Mouse (Mus musculus): ENCODE data around the gene Hoxd12.

The Hoxd12 gene

DNA sequence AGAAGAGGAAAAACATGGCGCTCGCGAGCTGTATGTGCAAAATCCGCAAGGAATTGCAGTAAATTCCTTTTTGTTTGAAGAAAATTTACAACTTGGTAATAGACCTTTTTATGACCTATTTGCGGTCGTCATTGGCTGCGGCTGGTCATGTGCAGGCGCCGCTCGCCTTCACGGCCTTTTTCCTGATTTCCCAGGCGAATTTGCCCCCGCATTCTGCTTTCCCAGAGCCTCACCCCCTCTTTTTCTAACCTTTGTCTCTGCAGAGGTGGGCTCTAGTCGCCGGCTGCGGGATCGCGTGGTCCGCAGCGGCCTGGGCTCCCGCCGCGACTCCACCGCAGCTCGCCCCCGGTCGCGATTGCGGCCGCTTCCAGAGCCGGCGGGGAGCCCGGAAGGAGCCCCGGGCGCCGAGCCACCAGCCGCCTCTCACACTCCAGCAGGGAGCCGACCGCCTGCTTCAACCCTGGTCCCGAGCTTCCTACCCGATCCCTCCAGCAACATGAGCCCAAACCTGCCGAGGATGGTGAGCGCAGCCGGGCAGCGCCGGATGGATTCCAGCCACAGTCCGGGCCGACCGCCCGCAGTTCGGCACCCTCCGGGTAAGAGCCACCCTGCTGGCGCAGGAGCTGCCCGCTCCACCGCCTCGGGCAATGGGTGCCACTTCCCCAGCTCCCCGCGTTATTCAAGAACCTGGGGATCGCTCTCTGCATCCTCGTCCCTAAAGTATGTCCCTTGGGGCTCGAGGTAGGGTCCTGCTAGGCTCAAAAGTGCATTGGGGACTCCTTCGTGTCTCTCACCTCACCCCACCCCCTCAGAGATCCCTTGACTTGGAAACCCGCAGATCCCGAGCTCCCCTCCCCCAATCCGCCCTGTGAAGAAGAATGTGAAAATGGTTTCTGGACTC is 37.2 kb downstream of the Hoxd12 start, which contains the start of the genes Hoxd3 and Hoxd4:
TSS of gene Hoxd3 (plus strand) at position 207 of the 901 bp plus-strand sequence.
TSS of gene Hoxd4 (plus strand) at position 209 of the 901 bp plus-strand sequence.
- TF ChIP-seq POU5F1 (IDR thresholded peaks at IDR 0.05; ENCODE audit: borderline replicate concordance, low read length) (0 out of 2 replicates have a peak, but pooled peaks have one; percentile 24), NANOG (IDR thresholded peaks at IDR 0.05; ENCODE audit: borderline replicate concordance, low read length) (no peak), CTCF (conservative IDR thresholded peaks at IDR 0.05; ENCODE audit: low read length) (no peak)
- H3K4me3 ChIP-seq (replicated peaks; ENCODE audit: low read length): peak within 1 kb of the TSS; percentile 72
- H3K9me3 ChIP-seq (ENCODE audit: low read length): no peaks in the 10 kb centered on the region
- no peaks in the 10 kb centered on the region for H3K36me3 ChIP-seq (ENCODE audit: insufficient read depth, low read length)
- peaks cover 34% of the 10 kb centered on the region for H3K4me1 ChIP-seq (replicated peaks; ENCODE audit: low read depth, low read length)
- H3K27me3 ChIP-seq (ENCODE audit: insufficient read depth, low read length): peaks cover 95% of the 10 kb centered on the region

GRCm38 (mm10) chr2:74713239-74714150 is 38.7 kb downstream of the Hoxd12 start:
- TF ChIP-seq CTCF (conservative IDR thresholded peaks at IDR 0.05; ENCODE audit: low read length) (no peak), NANOG (IDR thresholded peaks at IDR 0.05; ENCODE audit: borderline replicate concordance, low read length) (no peak), POU5F1 (IDR thresholded peaks at IDR 0.05; ENCODE audit: borderline replicate concordance, low read length) (no peak)
- no peaks in the 10 kb centered on the region for H3K9me3 ChIP-seq (ENCODE audit: low read length)
- no peak overlapping the region for H3K4me3 ChIP-seq (replicated peaks; ENCODE audit: low read length)
- no peaks in the 10 kb centered on the region for H3K36me3 ChIP-seq (ENCODE audit: insufficient read depth, low read length)
- H3K4me1 ChIP-seq (replicated peaks; ENCODE audit: low read depth, low read length): peaks cover 34% of the 10 kb centered on the region
- peaks cover 96% of the 10 kb centered on the region for H3K27me3 ChIP-seq (ENCODE audit: insufficient read depth, low read length)

DNA sequence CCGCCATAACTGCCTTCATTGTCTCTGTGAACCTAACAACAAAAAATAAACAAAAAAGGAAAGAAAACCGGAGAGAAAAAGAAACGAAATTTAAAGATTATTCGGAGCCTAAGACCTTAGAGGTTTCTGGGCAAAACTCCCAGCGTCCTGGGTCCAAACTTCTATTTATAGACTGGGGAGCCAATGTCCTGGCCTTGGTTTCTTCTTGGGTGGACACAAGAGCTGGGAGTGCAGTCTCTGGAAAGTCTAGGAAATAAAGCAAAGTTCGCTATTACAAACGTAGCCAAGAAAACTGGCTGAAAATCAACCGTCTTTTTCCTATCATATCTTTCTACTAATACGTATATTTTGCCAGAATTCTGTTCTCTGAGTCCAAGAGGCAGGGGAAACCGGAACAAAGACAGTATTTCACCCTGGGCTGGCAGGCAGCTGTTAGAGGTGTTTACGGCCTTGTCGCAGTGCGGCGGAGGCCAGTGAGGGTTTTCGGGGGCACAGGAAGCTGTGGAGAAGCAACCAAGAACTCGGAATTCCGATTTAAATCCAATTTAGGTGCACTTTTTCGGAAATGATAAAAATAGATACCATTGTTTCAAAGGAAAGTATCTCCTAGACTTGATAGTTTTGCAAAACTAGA is 39.5 kb downstream of the Hoxd12 start:
- Histone ChIP-seq H3K9me3 (ENCODE audit: low read length) (no peaks in the 10 kb centered on the region), H3K4me1 (replicated peaks; ENCODE audit: low read depth, low read length) (peaks cover 34% of the 10 kb centered on the region), H3K4me3 (replicated peaks; ENCODE audit: low read length) (no peak overlapping the region), H3K36me3 (ENCODE audit: insufficient read depth, low read length) (no peaks in the 10 kb centered on the region), H3K27me3 (ENCODE audit: insufficient read depth, low read length) (peaks cover 95% of the 10 kb centered on the region)
- no peak for TF ChIP-seq NANOG (IDR thresholded peaks at IDR 0.05; ENCODE audit: borderline replicate concordance, low read length)
- TF ChIP-seq POU5F1 (IDR thresholded peaks at IDR 0.05; ENCODE audit: borderline replicate concordance, low read length): no peak
- TF ChIP-seq CTCF (conservative IDR thresholded peaks at IDR 0.05; ENCODE audit: low read length): no peak

DNA sequence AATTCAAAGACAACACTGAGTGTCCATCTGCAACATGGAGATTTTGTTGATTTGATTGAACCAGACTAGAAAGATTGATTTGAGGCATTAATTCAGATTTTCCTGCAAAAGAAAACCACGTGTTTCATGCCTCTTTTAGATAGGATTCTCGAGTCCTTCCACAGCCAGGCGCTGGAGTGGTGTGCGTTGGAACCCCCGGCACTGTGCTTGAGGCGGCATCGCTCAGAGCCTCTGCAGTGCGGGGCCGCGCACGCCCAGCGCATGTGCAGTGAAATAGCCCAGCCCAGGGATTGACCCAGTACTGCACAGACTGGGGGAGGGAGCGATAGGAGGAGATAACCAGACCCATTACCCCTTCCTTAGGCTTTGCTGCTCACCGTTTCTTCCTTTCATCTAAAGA is 40.1 kb downstream of the Hoxd12 start:
- H3K4me3 ChIP-seq (replicated peaks; ENCODE audit: low read length): no peak overlapping the region
- peaks cover 40% of the 10 kb centered on the region for H3K4me1 ChIP-seq (replicated peaks; ENCODE audit: low read depth, low read length)
- H3K27me3 ChIP-seq (ENCODE audit: insufficient read depth, low read length): peaks cover 93% of the 10 kb centered on the region
- H3K36me3 ChIP-seq (ENCODE audit: insufficient read depth, low read length): no peaks in the 10 kb centered on the region
- TF ChIP-seq POU5F1 (IDR thresholded peaks at IDR 0.05; ENCODE audit: borderline replicate concordance, low read length) (no peak), CTCF (conservative IDR thresholded peaks at IDR 0.05; ENCODE audit: low read length) (no peak)
- no peaks in the 10 kb centered on the region for H3K9me3 ChIP-seq (ENCODE audit: low read length)

GRCm38 (mm10) chr2:74715504-74716241 is 40.9 kb downstream of the Hoxd12 start:
- TF ChIP-seq NANOG (IDR thresholded peaks at IDR 0.05; ENCODE audit: borderline replicate concordance, low read length): no peak
- peak; percentile 39 for TF ChIP-seq CTCF (conservative IDR thresholded peaks at IDR 0.05; ENCODE audit: low read length)
- peak overlapping the region; percentile 55 for H3K4me3 ChIP-seq (replicated peaks; ENCODE audit: low read length)

DNA sequence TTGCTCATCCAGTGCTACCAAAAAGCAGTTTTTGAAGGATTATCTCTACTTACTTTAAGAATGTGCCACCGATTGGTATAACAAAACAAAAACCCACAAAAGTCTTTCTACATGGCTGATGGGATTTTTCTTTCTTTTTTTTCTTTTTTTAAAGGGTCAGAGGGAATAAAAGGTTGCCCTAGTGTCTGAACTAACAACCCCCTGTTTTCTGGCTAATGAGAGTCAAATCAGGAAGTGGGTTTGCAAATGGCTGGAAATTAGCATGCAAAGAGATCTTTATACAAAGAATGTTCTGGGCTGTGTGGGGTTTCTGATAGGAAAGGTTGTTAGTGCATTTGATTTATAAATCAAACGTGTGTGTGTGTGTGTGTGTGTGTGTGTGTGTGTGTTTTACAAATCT is 45.6 kb downstream of the Hoxd12 start:
- H3K27me3 ChIP-seq (ENCODE audit: insufficient read depth, low read length): peaks cover 89% of the 10 kb centered on the region
- peaks cover 47% of the 10 kb centered on the region for H3K4me1 ChIP-seq (replicated peaks; ENCODE audit: low read depth, low read length)
- H3K9me3 ChIP-seq (ENCODE audit: low read length): 0 out of 2 replicates have a peak, but pooled peaks cover 2% of the 10 kb centered on the region
- H3K4me3 ChIP-seq (replicated peaks; ENCODE audit: low read length): no peak overlapping the region
- TF ChIP-seq CTCF (conservative IDR thresholded peaks at IDR 0.05; ENCODE audit: low read length) (no peak), POU5F1 (IDR thresholded peaks at IDR 0.05; ENCODE audit: borderline replicate concordance, low read length) (no peak), NANOG (IDR thresholded peaks at IDR 0.05; ENCODE audit: borderline replicate concordance, low read length) (no peak)
- no peaks in the 10 kb centered on the region for H3K36me3 ChIP-seq (ENCODE audit: insufficient read depth, low read length)

More at GRCm38 (mm10) chr2:74715504-74716241, 40.9 kb downstream of the Hoxd12 start:
- Histone ChIP-seq H3K36me3 (ENCODE audit: insufficient read depth, low read length) (no peaks in the 10 kb centered on the region), H3K4me1 (replicated peaks; ENCODE audit: low read depth, low read length) (peaks cover 48% of the 10 kb centered on the region), H3K9me3 (ENCODE audit: low read length) (no peaks in the 10 kb centered on the region), H3K27me3 (ENCODE audit: insufficient read depth, low read length) (peaks cover 89% of the 10 kb centered on the region)

- Histone ChIP-seq H3K4me1 (replicated peaks; ENCODE audit: low read depth, low read length) (peaks cover 43% of the 10 kb centered on the region), H3K27me3 (ENCODE audit: insufficient read depth, low read length) (peaks cover 92% of the 10 kb centered on the region), H3K36me3 (ENCODE audit: insufficient read depth, low read length) (no peaks in the 10 kb centered on the region), H3K9me3 (ENCODE audit: low read length) (0 out of 2 replicates have a peak, but pooled peaks cover 2% of the 10 kb centered on the region), H3K4me3 (replicated peaks; ENCODE audit: low read length) (no peak overlapping the region)
- TF ChIP-seq POU5F1 (IDR thresholded peaks at IDR 0.05; ENCODE audit: borderline replicate concordance, low read length): no peak
- no peak for TF ChIP-seq NANOG (IDR thresholded peaks at IDR 0.05; ENCODE audit: borderline replicate concordance, low read length)
- no peak for TF ChIP-seq CTCF (conservative IDR thresholded peaks at IDR 0.05; ENCODE audit: low read length)
Measured at GRCm38 (mm10) chr2:74720955-74721491, 46.2 kb downstream of the Hoxd12 start.

All from E14TG2a.4 (cell line).